Mouse (Mus musculus): ENCODE results near the gene Fbn1.

DNA sequence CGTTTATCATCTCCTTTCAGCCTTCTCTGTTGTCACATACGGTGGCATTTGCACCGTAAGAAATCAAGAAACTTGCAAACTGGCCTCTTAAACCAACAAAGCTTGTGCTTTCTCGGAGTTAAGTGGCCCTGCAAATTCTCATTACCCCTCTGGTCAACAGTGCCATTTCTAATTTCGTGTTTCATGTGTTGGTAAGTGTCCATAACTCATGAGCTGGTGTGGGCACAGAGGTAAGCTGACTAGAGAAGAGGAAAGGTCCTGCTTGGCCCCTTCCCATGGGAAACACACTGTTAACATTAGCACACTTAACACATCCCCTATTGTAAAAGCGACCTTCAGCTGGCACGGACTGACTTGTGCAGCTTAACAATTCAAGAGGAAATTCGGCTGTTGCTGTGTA, 58.4 kb downstream of the Fbn1 start:
- TF ChIP-seq EP300 (IDR thresholded peaks at IDR 0.05; ENCODE audit: low read length): no peak
- TF ChIP-seq HCFC1 (IDR thresholded peaks at IDR 0.05; ENCODE audit: low read depth, low read length): no peak
- TF ChIP-seq MYC (IDR thresholded peaks at IDR 0.05; ENCODE audit: low read depth, low read length): no peak
- no peak for TF ChIP-seq POLR2A (IDR thresholded peaks at IDR 0.05; ENCODE audit: low read depth, low read length)
- TF ChIP-seq CTCF (conservative IDR thresholded peaks at IDR 0.05 in 1 of 2, IDR thresholded peaks at IDR 0.05 in 1 of 2; ENCODE audit: low read depth in 2 of 2, low read length in 2 of 2): no peak
- TF ChIP-seq MAX (IDR thresholded peaks at IDR 0.05; ENCODE audit: low read length): no peak
- TF ChIP-seq TCF12 (IDR thresholded peaks at IDR 0.05; ENCODE audit: low read depth, low read length): no peak
- no peak for TF ChIP-seq CHD2 (IDR thresholded peaks at IDR 0.05; ENCODE audit: low read length)
- no peak for TF ChIP-seq RCOR1 (conservative IDR thresholded peaks at IDR 0.05; ENCODE audit: low read depth, low read length)
- no peak for TF ChIP-seq ZKSCAN1 (IDR thresholded peaks at IDR 0.05; ENCODE audit: borderline replicate concordance, low read depth, low read length)
- no peak for TF ChIP-seq JUN (IDR thresholded peaks at IDR 0.05; ENCODE audit: insufficient read depth, low read depth, low read length)
- no peak for TF ChIP-seq ELF1 (IDR thresholded peaks at IDR 0.05; ENCODE audit: low read depth, low read length)
- TF ChIP-seq KAT2A (IDR thresholded peaks at IDR 0.05; ENCODE audit: insufficient replicate concordance, low read length): no peak
